Mouse (Mus musculus) CD8-positive naive resting alpha-beta T cell, adult 2 months (primary cell): ENCODE results near the gene Prph.
"Not testable (repeated sequence)": the region's sequence is repeated elsewhere in the genome, so short reads cannot be mapped to it uniquely, and the experiment has no call there.

Experiments
- DNase-seq, 2 experiments: peaks; one replicate each; pipeline ENCODE4 v3.0.0; 2022; ENCODE audit warnings: low read depth in 2 of 2, low spot score in 2 of 2

Prph gene

DNA sequence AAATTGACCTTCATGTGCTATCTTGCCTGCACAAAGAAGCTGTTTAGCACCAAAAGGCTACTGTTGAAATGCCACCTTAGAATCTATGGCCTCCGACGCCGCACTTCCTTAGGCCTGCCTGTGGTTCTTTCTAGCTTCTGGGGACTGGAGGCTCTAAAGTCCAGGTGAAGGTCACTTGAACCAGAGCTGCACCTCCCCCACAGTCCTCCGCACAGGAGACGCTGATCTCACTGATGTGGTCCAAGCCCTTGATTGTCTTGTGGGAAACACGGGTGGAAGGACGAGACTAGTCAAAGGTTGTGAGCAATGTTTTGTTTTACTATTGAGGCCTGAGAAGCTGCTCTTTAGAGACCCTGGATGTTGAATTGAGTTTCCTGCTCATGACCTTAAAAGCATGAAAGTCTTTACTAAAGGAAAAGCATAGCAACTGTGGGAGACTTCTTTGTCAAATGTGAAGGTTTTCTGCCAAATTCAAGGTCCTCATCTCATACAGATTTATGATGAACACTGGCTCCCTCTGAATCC, 22.2 kb upstream of the Prph start:
- no peak for DNase-seq

DNA sequence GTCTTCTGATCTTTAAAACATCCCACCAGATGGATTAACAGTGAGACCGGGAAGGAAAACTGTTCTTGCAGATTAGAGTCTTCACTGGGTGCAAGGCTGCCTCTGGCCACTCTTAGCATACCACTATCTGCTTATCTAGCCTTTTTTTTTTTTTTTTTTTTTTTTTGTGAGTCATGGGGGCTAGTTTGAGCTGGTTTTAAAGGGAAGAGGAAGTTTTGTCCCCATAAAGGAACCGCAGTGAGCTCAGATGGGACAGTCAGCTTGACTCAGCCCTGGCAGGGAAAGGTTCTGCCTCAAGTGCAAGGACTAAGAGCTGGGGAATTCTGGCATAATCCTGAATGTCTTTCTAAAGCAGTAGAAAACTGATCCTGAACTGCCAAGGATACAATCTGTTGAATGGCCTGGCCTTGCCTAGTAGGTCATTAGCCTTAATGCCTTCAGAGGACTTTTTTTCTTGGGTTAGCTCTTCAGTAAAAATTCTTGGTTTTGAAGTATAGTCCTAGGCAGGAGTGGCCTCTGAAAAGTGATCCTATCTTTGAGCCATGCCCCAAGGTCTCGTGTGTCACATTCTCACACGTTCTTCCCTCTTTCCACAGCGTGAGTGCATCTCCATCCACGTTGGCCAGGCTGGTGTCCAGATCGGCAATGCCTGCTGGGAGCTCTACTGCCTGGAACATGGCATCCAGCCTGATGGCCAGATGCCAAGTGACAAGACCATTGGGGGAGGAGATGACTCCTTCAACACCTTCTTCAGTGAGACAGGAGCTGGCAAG, 21.3 kb upstream of the Prph start:
- DNase-seq = no peak

DNA sequence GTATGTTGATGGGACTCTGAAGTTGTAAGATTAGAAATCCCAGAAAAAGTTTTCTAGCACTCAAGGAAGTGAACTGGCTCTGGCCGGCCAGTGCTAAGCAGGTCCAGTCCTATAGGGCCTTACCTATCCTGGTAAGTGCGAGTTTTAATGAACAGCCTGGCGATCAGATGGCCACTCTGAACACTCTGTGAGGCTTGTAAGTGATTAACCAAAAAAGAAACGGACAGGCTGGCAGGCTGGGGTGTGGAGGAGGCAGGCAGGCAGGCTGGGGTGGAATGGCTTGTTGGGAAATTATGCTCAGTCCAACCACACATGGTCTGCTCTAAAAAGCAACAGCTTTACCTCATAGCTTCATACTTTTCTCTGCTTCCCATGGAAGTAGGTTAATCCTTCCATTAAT, 19.5 kb upstream of the Prph start:
- DNase-seq = no peak

DNA sequence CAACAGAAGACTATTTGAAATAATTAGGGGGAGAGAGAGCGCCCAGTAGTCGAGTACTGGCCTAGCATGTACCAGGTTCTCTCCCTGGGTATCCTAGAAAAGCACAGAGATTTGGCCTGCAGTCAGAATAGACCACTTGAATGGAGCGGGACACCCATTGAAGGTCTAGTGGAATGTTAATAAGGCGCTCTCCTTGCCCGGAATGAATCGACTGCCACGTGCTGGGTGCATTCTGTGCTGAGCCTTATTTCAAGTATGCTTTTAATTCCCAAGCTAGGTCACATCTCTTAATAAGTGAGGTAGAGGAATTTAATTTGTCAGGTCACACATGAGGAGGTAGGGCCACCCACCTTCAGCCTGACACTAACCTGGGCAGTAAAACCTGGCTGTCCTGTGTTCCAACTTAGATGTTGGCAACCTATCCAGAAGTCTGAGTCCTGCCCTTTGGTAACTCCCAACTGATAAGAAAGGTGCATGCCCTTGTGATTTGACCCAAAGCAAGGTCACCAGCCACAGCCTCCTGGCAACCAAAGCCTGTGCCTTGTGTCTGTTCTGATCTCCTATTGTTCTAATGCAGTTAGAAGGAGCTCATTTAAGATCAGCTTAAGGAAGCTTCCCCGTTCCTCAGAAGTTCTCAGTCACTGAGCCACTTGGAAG, 18.6 kb upstream of the Prph start:
- DNase-seq = no peak

DNA sequence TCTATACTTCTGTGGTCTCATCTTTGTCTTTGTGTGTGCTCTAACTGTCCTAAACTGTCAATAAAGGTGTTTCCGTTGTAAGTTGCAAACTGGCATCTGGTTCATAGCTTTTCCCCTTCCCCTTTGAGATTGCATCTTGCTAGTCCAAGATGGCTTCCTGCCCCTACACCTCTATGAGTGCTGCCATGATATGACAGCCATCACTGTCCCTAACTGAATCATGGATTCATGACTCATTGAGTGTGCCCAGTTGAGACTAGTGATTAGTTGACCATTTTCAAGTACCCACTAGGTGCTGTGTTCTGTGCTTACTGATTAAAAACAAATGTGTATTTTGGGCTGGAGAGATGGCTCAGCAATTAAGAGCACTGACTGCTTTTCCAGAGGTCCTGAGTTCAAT, 16.9 kb upstream of the Prph start:
- no peak for DNase-seq

DNA sequence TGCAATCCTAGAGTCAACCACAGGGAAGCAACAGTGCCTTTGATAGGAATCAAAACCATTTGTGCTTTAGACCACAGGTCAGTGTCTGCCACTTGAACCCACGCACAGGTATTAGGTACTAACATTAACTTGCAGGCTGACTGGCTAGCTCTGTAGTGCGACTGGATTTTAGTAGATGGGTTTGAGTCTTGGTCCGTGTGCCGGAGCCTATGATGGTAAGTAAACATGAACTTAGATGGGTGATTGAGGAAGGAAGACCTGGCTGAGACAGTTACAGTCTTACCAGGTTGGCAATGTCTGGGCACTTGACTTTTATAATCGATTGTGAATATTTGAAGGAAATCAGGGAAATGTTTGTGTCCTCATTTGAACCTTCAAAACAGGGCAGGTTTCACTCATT, 16.2 kb upstream of the Prph start:
- DNase-seq = no peak

DNA sequence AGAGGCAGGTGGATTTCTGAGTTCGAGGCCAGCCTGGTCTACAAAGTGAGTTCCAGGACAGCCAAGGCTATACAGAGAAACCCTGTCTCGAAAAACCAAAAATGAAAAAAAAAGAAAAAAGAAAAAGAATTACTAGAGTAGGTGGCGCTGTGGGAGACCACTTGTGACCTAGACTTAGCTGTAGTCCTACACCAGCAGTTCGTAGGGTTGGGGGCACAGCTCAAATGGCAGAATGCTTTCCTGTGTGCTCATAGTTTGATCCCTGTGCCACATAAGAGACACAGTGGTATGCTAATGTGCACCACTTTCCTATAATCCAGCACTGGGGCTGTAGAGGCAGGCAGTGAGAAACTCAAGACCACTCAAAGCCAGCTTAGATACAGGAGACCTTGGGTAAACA, 15.7 kb upstream of the Prph start:
- no peak for DNase-seq

DNA sequence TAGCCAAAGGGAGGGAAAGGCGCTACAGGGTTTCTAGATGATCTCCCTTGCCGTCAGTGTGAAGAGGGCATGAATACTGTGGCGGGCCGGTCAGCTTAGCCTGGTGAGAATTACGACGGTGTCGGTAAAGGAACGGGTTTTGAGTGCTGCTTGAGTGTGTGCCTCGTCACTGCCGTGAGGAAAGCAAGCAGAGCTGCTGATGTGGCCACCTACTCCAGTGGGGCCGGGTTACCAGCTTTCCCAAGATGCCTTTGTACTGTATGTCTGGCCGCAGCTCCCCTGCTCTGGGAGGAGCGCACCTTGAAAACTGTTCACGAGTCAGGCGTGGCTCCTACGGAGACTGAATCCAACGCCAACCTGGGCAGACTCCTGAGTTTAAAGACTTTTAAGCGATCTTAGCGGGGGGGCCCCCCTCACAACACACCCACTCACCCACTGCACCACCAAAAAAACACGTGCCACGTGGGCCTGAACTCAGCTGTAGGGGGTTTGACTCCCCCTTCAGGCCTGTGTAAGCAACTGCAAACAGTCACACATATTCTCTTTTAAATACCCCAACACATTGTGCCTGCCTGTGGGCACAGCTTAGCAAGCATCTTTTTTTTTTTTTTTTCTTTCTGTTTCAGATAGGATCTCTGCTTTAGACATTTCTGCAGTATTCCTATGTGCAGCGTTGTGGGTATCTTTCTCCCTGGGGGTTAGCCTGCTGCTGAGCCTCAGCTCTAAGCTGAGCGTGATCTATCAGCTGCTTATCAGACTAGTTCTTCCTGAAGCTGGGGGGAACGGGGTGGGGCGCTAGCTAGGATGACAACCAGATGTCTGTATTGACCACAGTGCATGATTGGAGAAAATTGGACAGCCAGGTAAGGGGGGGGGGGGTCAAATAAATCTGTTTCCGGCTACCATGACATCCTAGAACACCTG, 14.7 kb upstream of the Prph start:
- no peak for DNase-seq

DNA sequence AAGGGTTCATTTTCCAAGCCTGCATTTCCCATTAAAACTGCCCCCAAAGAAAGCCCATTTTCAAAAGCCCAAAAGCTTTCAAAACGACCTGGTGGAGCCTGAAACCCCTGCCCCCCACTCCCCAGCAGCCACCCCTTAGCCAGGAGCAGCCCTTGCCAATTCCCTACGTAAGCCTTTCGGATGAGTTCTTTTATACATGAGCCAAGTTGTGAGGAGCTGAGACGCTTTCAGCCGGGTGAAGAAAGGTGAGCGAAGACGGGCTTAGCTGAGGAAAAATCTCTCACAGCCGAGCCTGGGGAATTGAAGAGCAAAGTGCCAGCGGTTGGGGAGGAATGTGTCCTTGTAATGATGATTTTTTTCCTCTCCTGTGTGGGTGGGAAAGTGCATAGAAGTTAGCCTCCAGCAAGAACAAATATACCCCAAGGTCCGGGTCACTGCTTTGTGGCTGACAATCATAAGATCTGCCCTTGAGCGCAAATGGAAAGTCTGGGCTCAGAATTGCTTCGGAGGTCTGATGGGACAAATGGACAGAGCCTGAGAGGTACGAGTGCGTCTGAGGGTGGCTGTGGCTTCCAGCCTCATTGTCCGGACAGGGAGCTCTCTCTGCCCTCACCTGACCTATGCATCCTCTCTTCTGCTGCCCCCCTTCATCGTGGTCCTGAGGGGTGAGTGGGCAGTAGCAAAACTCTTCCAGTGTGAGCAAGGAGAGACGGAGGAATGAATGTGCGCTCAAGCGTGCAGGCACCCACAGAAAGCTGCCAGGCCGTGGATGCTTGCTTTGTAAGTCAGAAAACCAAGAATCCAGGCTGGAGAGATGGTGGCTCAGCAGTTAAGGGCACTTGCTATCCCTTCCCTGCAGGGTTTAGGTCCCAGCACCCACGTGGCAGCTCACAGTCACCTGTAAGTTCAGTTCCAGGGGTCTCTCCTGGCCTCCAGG, 13.8 kb upstream of the Prph start:
- DNase-seq = no peak

DNA sequence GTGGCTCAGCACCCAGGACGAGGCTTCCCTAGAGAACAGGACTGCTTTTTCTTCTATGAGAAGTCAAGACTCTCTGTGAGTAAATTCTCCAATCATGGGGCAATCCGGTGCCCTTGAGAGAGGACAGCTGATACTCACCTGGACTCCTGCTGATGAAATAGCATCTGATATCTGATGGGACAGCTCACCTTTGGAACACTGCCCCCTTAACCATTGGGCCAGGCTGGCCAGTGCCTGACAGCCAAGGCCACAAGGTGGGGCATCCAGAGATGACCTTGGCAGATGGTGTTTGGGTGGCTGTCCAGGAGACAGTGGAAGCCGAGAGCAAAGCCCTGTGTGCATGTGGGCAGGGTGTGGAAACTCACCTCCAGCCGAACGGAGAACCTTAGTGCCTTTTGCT, 12.6 kb upstream of the Prph start:
- DNase-seq = no peak

DNA sequence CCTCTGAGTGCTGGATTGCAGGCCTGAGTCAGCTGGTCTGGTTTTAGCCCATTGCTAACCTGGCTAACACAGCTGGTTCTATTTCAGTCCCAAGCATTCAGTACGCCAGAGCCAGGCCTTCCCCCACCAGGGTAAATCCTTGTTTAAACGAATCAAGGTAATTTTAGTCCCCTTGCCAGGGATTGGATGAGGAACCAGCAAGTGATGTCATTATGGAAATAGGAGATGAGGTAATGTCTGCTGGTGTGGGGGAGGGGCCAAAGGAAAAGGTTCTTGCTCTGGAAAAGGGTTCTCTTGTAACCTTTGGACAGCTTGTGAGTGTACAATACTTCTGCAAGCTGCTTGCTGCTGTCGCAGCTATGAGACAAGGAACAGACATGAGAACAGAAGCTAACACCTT, 10.1 kb upstream of the Prph start:
- DNase-seq = no peak

DNA sequence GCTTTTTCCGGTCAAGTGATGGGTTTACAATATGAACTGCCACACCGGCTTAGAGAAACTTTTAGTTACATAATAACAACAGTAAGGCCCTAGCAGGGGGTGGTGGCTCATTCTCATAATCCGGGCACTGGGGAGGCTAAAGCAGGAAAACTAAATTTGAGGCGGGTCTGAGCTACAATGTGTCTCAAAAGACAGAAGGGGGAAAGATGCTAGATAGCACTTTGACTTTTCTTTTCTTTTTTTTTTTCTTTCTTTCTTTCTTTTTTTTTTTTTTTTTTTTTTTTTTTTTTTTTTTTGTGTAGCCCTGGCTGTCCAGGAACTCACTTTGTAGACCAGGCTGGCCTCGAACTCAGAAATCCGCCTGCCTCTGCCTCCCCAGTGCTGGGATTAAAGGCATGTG, 9.2 kb upstream of the Prph start:
- not testable (repeated sequence) for DNase-seq

DNA sequence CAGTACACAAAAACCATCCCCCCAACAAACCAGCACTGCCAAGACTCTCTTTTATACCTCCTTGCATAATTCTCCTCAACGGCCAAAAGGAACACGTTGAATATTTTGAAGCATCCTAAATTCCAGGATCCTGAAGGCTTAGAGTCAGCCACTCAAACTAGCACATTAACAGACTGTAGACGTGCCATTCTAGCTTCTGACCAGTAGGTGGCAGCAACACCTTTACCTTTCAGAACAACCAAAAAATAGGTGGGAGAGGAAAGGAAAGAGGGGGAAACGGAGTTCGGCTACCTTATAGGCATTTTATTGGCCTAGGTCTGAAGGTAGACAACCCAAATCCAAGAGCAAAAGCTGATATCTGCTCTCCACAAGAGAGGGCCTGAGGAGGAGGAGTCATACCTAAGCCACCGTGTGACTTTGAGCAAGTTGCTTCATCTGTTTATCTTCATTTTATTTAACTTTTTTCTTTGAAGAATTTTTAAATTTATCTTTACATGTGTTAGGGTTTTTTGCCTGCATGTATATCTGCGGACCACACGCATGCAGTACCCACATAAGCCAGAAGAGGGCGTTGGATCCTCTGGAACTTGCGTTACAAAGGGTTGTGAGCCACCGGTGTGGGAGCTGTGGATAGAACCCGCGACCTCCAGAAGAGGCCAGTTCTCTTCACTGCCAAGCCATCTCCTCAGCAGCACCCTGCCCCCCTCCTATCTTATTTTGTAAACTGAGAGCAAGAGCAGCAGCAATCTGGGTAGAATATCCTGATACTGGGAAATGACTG, 5.3 kb upstream of the Prph start:
- peak; percentile 46 to 54 for DNase-seq

DNA sequence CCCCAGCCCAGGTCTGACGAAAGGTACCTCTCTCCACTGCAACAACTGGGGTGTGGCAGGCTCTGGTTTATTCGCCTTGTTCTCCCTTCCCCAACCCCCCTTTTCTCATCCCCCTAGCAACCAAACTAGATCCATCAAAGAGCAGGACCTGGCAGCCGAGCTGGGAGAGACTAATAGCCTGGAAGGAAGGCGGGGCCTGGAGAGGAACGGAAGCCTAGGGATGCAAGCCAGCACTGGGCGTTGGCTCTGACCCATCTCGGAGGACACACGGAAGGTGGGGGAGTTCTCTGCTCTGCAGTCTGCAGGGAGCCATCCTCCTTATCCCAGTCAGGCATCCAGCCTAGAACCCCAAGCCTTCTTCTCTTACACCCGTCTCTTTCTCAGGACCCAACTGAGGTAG, 1.6 kb upstream of the Prph start:
- no peak for DNase-seq

DNA sequence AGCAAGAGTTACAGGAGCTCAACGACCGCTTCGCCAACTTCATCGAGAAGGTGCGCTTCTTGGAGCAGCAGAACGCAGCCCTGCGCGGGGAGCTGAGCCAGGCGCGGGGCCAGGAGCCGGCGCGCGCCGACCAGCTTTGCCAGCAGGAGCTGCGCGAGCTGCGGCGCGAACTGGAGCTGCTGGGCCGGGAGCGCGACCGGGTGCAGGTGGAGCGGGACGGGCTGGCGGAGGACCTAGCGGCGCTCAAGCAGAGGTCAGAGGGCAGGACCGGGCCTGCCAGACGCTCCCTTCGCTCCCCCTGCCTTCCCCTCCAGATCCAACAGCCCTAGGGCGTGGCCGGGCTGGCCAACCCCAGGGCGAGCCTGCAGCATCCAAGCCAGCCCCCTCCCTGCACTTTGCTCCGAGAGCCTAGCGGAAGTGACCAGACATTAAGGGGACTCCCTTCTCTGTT, 562 bp downstream of the Prph start:
- DNase-seq = no peak

DNA sequence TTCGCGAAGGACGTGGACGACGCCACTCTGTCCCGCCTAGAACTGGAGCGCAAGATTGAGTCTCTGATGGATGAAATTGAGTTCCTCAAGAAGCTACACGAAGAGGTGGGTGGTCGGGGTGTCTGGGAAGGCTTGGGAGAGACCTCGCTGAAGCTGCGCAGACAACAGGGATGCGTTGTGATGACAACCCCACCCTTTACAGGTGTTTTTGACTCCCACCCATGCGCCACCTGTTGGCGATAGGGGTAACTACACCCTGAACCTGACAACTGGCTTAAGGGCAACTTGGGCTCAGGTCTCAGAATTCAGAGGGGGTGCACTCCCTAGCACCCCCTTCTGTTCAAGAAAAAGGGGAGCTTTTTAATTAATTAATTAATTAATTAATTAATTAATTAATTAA, 1.4 kb downstream of the Prph start:
- peak; percentile 31 to 58 for DNase-seq

DNA sequence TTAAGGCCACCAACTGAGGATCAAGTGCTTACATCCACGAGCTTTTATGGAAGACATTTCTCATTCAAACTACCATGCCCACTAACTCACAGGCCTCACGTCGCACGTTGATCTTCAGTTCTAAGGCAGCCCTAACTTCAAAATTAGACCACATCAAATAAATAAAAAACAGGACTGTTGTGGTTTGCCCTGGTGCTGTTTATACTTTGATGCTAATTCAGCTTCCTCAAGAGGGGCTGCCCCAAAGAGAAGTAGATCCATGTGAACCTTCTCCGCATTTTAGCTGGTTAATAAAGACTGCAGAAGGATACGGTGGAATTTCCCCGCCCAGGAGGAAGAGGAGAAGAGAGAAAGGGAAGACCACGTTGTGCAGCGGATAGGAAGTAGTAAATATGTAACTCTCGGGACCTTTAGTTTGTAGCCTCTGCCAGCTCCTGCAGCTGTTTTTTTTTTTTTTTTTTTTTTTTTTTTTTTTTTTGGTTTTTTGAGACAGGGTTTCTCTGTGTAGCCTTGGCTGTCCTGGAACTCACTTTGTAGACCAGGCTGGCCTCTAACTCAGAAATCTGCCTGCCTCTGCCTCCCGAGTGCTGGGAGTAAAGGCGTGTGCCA, 10.7 kb downstream of the Prph start:
- DNase-seq = no peak

DNA sequence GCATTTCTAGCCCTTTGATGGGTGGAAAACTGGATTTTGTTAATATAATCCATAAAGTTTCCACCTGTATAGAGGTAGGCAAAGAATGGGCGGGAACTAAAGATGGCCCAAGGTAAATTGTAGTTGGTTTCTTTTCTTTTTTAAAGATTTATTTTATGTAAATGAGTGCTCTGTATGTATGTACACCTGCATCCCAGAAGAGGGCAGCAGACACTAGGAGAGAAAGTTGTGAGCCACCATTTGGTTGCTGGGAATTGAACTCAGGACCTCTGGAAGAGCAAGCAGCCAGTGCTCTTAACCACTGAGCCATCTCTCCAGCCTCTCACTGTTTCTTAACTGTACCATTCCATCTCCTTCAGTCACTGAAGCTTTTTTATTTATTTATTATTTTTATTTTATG, 17.0 kb downstream of the Prph start:
- DNase-seq = no peak

DNA sequence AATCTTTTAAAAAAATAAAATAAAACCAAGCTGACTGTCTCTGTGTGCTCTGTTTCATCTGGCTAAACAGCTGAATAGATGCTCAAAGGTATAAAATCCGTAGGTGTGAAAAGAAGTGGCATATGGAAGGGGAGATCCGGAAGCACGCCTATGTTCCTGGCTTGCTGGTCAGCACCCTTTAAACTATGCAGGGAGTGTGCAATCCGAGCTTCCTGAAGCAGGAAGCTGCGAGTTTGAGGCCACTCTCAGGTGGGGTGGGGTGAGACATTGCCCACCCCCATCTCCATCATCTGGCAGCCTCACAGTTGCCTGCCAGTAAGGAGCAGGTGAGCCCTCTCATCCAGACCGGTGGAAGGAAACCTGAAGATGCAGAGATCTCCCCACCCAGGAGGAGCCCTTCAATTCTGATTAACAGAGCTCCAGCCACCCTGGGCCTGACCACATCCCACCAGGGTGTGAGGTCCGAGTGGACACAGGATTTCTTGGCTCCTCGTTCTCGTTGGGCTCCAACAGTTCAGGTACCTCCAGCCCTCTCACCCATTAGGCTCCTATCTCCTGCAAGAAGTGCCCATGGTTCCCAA, 19.1 kb downstream of the Prph start, which contains the start of gene Troap:
Gene Troap (plus strand): TSS at position 557 of the 581 bp plus-strand sequence.
- no peak for DNase-seq
